Mouse (Mus musculus) small intestine, adult 2 months (tissue): ENCODE results near the gene Kcnk2. TPM values are rescaled to one million over a fixed set of nuclear protein-coding genes. Genes with fewer than 3 reads are reported as not detected.
A peak's percentile ranks its signal among the peaks of the same experiment; 100 is the strongest.

Source experiments
- H3K27ac ChIP-seq: fragments of 200-500 bp; 2 replicates; pipeline ENCODE4 v1.5.1; 2012; ENCODE audit warnings: low read depth, low read length, control low read depth, inconsistent platforms; ENCODE audit not compliant: insufficient read depth
- H3K27me3 ChIP-seq: fragments of 200-500 bp; 2 replicates; pipeline ENCODE4 v1.6.1; 2012; ENCODE audit warnings: mild to moderate bottlenecking, moderate library complexity, low read length, inconsistent platforms; ENCODE audit not compliant: control insufficient read depth, insufficient read depth
- H3K36me3 ChIP-seq: fragments of 200-500 bp; 2 replicates; pipeline ENCODE4 v1.6.1; 2012; ENCODE audit warnings: mild to moderate bottlenecking, low read length, control low read depth, inconsistent platforms; ENCODE audit not compliant: control insufficient read depth, insufficient read depth
- H3K4me1 ChIP-seq: fragments of 200-500 bp; 2 replicates; pipeline ENCODE4 v1.6.1; 2012; ENCODE audit warnings: low read length, inconsistent platforms, mixed read lengths; ENCODE audit not compliant: control insufficient read depth, insufficient read depth, insufficient read length
- H3K4me3 ChIP-seq: fragments of 200-500 bp; 2 replicates; pipeline ENCODE4 v1.5.1; 2012; ENCODE audit warnings: low read depth, mild to moderate bottlenecking, control low read depth, inconsistent platforms, low read length, moderate library complexity
- CTCF ChIP-seq: fragments of 200-500 bp; IDR thresholded peaks from 2 replicates; pipeline ENCODE4 v1.5.1; 2012; ENCODE audit warnings: low read depth, mild to moderate bottlenecking, control low read depth, inconsistent platforms, low read length, moderate library complexity, mixed read lengths; ENCODE audit not compliant: insufficient replicate concordance, insufficient read length; ENCODE audit errors: extremely low read depth
- POLR2A ChIP-seq: fragments of 200-500 bp; IDR thresholded peaks from 2 replicates; pipeline ENCODE4 v1.6.1; 2012; ENCODE audit warnings: low read depth, mild to moderate bottlenecking, control low read depth, inconsistent platforms, low read length, moderate library complexity
- WGBS: fragments of 180-500 bp; shearing (Covaris S2); methylation state at CpG from one replicate; pipeline ENCODE4 v1.1.7; 2018; 5-methylcytosine and 5-hydroxymethylcytosine counted together
- polyA plus RNA-seq: library from polyadenylated mRNA; depleted of rRNA; stranded (reverse); fragments of >200 nt; gene quantifications from 2 replicates; pipeline ENCODE4 v1.2.3, GENCODE M21; 2012

Kcnk2 gene
- polyA plus RNA-seq, 1 experiment: 1.6 TPM

DNA sequence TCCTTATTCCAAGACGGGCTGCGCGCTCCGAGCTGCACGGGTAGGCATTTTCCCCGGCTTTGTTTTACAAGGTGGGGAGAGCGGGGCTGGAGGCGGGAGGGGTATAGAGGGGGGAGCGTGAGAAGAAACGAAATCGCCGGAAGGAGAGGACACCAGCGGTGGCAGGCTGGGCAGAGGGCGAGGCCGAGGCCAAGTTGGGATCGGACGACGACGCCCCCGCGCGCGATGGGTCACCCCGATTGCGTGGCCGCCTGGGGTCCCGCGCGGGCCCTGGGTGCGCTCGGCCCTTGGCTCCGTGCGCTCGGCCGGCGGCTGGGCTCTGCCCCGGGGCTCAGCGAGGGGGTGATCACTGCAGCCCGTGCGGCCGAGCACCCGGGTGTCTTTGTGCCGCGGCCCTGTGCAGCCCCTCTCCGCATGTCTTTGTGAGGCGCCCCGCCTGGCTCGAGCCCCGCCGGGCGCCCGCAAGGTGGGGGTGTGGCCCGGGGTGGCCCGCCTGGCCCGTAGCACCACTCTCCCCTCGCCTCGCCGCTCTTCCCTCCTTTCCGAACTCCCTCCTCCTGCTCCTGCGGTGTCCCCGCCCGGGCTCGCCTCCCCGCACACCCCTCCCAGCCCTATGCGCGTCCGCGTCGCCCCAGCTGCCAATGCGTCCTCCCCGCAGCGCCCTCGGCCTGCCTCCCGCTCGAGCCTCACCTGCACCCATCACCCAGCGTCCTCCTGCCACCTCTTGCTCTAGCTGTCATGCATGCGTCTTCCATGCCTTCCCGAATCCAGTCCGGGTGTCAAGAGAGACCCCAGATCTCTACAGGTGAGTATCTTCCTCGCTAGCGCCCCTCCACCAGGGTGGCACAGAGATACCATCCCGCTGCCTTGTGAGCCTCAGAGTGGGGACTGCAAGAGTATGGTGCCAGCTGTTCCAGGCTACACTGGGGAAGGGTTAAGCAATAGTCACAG, 58.5 kb downstream of the Kcnk2 start:
- H3K27me3 ChIP-seq: peaks cover 7% of the 10 kb centered on the region; the same call in 1 of the 2 replicates
- no peaks in the 10 kb centered on the region; the same call in 1 of the 2 replicates for H3K4me1 ChIP-seq
- TF ChIP-seq CTCF: no peak
- TF ChIP-seq POLR2A: no peak
- H3K4me3 ChIP-seq: peak overlapping the region; percentile 45
- H3K36me3 ChIP-seq: no peaks in the 10 kb centered on the region
- 4% methylated on average over 82 of the region's 82 CpGs for WGBS
- H3K27ac ChIP-seq: no peak overlapping the region

DNA sequence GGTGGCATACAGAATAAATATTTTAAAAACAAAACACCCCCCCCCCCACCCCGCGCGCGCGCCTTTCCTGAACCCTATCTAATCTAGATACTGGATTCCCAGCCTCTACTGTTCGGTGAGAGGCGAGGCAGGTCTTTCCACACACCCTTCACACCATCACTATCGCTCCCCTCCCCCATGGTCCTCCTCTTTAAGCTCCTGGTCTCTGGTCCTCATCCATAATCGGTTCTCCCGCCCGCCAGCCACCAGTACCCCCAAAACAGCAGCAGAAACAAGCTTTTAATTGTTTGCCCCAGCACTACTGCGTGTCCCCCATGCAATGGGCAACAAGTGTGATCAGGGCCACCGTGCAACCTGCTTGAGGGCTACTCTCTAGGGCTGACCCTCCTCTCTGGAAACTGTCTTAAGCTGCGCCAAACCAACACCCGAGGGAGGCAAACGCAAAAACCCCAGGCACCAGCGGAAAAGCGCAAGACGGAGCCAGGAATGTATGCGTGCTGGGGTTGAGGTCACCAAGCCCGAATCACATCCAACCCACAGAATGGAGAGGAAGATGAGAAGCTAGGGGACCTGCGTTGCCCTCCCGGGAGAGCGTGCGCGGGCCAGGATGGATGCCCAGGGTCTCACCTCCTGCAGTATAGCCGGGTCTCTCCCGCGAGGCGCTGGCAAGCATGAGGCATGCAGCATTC, 59.5 kb downstream of the Kcnk2 start:
- Histone ChIP-seq H3K4me3 (peak overlapping the region; percentile 45), H3K27ac (no peak overlapping the region)

DNA sequence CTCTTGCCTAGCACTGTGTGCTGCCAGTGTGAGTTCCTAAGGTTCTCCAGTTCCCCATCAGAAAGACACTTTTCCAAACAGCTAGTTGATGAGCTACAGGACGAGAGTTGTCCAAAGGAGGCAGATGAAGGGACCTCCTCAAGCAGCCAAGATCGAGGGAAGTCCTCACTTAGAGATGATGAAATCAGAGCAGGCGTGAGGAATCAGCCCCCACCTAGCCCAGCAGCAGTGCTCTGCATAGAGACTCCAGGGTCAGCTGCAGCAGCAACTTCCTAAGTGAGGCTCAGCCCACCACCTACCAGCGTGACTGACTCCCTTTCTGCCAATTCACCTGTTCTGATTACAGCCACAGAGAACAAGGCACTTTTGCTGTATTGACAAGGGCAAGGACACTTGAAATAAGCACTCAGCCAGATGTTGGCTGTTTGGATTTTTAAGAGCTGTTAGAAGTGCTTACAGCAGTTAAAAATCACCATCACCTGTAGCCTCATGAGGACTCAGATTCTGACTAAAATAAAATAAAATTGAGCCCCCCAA, 60.6 kb downstream of the Kcnk2 start:
- WGBS: 35% methylated on average over 4 of the region's 4 CpGs
- Histone ChIP-seq H3K36me3 (no peaks in the 10 kb centered on the region), H3K4me3 (no peak overlapping the region), H3K27ac (no peak overlapping the region), H3K4me1 (no peaks in the 10 kb centered on the region; the same call in 1 of the 2 replicates), H3K27me3 (peaks cover 7% of the 10 kb centered on the region; the same call in 1 of the 2 replicates)
- TF ChIP-seq CTCF (no peak), POLR2A (no peak)

More for the DNA sequence above, 59.5 kb downstream of the Kcnk2 start:
- Histone ChIP-seq H3K36me3 (no peaks in the 10 kb centered on the region), H3K4me1 (no peaks in the 10 kb centered on the region; the same call in 1 of the 2 replicates), H3K27me3 (peaks cover 7% of the 10 kb centered on the region; the same call in 1 of the 2 replicates)
- TF ChIP-seq CTCF: no peak
- TF ChIP-seq POLR2A: no peak
- WGBS: 5% methylated on average over 30 of the region's 30 CpGs

DNA sequence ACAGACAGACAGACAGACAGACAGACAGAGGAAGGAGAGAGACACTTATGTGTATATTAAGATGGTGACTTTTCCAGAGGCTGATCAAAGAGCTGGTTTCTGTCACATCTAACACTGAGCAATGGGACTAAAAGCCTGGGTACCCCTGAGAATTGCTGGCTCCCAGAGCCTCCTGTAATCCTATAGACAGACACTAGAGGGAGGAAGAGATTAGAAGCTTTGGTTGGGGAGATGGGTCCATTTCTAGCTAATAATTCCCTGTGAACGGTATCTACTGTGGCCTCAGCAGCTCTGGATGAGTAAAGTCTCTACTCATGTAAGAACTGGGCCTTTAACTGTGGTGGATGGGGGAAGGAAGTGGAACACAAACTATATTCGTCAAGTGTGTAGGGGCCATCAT, 86.2 kb downstream of the Kcnk2 start:
- Histone ChIP-seq H3K27me3 (no peaks in the 10 kb centered on the region), H3K27ac (no peak overlapping the region), H3K4me3 (no peak overlapping the region), H3K4me1 (no peaks in the 10 kb centered on the region), H3K36me3 (no peaks in the 10 kb centered on the region)
- TF ChIP-seq POLR2A (no peak), CTCF (no peak)
- 41% methylated on average over 2 of the region's 2 CpGs for WGBS

DNA sequence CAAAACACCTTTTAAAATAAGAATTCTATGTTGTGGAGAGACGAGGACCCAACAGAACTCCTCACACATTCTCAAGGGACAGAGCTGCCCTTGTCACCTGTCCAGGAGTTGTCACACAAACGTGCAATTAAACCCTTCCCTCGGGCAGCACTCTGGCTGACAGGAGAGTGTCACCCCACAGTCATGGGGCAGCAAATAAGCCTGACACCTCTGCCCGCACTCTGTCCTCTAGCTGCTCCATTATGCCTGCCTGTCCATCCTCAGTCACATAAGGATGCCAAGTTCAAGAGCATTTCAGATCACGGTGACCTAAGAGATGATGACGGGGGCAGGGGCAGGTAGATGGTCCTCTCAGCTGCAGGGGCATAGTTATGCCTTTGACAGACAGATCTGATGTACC, 87.6 kb downstream of the Kcnk2 start:
- Histone ChIP-seq H3K27me3 (no peaks in the 10 kb centered on the region), H3K27ac (no peak overlapping the region), H3K4me1 (no peaks in the 10 kb centered on the region), H3K36me3 (no peaks in the 10 kb centered on the region), H3K4me3 (no peak overlapping the region)
- WGBS: 74% methylated on average over 6 of the region's 6 CpGs
- TF ChIP-seq CTCF (no peak), POLR2A (no peak)

DNA sequence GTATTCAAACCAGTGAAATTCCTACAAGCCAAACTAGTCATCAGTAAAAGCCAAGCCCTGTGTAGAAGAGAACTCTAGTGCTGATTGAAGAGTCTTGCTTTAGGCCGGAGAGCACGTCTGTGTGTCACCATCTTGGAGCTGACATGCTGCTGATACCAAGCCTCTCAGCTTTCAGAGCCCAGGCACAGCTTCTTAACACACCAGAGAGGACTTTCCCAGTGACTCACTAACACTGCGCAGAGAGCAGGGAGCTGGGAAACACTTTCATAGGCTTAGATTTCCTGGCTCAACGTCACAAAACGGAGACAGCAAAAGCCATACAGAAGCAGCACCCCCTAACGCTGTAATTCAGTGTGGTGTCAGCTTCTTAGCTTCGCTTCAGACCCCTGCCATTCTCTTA, 88.3 kb downstream of the Kcnk2 start:
- 81% methylated on average over 7 of the region's 7 CpGs for WGBS
- no peak for TF ChIP-seq CTCF
- TF ChIP-seq POLR2A: no peak
- no peak overlapping the region for H3K27ac ChIP-seq
- H3K4me1 ChIP-seq: no peaks in the 10 kb centered on the region
- H3K4me3 ChIP-seq: no peak overlapping the region
- no peaks in the 10 kb centered on the region for H3K36me3 ChIP-seq
- no peaks in the 10 kb centered on the region for H3K27me3 ChIP-seq

DNA sequence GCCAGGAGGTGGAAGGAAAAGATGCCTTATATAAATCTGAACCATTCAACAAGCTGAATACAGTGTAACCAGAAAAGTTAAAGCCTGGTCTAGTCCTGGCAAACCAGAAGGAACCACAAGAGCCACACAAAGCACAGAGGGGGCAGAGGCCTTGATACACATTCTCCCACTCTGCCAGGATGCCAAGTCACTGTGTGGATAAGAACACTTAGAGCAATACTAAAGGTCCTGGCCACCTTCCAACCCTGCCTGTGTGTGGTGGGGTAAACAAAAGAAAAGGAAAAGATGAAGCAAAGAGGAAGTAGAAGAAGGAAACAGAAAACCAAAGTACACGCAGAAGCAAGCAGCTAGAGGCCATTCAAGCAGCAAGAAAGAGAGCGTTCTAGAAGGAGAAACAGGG, 91.9 kb downstream of the Kcnk2 start:
- no peak for TF ChIP-seq CTCF
- TF ChIP-seq POLR2A: no peak
- H3K36me3 ChIP-seq: no peaks in the 10 kb centered on the region
- no peaks in the 10 kb centered on the region for H3K4me1 ChIP-seq
- H3K4me3 ChIP-seq: no peak overlapping the region
- no peaks in the 10 kb centered on the region for H3K27me3 ChIP-seq
- no peak overlapping the region for H3K27ac ChIP-seq
- 29% methylated on average over 2 of the region's 2 CpGs for WGBS
